In the genomic region with DNA sequence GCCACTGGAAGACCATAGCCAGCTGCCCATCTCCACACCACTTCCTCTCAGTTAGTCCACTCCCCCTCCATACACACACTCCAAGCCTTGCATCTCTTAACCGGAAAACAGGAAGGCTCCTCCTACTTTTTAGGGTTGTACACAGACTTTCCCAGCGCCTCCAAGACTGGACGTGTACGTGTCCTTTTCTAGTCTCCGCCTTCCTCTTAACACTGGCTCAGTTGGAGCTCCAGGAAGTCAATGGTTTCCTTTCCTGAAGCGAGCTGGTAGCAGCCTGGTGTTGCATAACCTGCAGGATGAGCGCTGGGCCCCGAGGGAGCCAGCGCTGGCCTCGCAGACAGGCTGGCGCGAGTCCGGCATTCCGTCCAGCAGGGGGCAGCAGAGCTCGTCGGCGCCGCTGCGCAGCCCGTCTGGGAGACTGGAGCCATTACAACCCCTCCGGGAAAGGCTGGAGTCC, we compare ENCODE assay signal across 8 mouse cellular contexts.
DNase-seq lines count a peak whose midpoint lies in the region; ATAC-seq lines count a peak whose summit lies in the region.

No protein-coding gene starts in this region.

- intact Hi-C loops in gastrocnemius, postnatal 14 days (cut with DNase I; ENCODE audit: low total_unique reads) = loop anchor here (10.0 kb wide), 1 partner anchor 53 kb away; no protein-coding TSS in a partner anchor

- DNase-seq in adrenal gland, adult 18-20 months (ENCODE audit: low spot score in 2 of 2) = peak; percentile 98 to 99
- DNase-seq in embryo, embryonic 10.5 days (ENCODE audit: low spot score) = peak; percentile 93
- peak; percentile 94 for DNase-seq in gastrocnemius, postnatal 14 days
- peak; percentile 66 for DNase-seq in induced T-regulatory cell, adult 2 months (ENCODE audit: low read depth)
- DNase-seq in left cerebral cortex, adult 8-10 months (ENCODE audit: low spot score in 2 of 2) = peak; percentile 78 to 91
- DNase-seq in right cerebral cortex, adult 18-20 months = peak; percentile 93
- peak; percentile 92 for DNase-seq in urinary bladder, postnatal 10 days (ENCODE audit: low spot score)

- ATAC-seq in megakaryocyte, adult 5-6 weeks (ENCODE audit: poor library complexity, severe bottlenecking) = peak; percentile 95

Comparison
In these comparisons a context has a peak if more than half of its experiments do, and no peak if none do; other contexts are left out.
1. Peak in every context shown above with its lines: DNase-seq and ATAC-seq.